Mouse (Mus musculus): ENCODE measurements around the gene Rnf222.
A peak's percentile ranks its signal among the peaks of the same experiment; 100 is the strongest.

The Rnf222 gene

DNA sequence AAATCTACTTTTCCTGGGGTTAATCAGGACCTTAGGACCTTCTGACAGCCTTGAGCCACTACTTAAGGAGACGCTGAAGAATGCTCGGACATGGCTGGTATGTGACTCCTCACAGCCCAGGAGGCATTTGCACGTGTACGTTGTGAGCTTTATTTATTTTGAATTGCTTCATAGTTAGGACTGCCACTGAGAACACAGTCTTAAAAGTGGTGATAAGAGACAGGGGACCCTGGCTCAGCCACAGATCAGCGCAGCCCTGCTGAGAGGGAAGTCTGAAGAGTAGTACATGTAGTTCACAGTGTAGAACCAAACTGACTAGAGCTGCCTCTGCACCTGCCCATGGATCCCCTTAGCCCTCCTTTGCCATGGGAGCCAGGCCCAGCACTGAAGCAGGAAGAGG, 3.5 kb downstream of the Rnf222 start:
- DNase-seq, result no peak

DNA sequence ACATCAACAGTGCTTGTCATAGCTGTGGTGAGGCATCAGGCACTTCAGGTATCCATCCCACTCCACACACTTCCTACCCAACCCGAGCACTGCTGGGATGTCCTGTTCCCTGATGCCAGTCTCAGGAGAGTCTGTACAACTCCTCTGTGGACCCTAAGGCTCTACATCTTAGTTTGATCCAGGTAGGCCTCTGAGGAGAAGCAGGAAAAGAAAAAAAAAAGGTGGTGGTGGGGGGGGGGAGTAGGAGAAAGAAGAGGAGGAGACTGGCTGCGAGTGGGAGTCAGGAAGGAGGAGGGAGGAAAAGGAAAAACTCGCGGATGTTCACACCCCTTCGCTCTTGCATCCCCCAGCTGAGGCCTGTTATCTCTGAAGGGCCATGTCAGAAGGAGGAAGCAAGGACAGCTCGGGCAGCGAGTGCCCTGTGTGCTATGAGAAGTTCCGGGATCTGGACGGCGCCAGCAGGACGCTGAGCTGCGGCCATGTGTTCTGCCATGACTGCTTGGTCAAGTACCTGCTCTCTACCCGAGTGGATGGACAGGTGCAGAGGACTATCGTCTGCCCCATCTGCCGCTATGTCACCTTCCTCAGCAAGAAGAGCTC, 4.0 kb downstream of the Rnf222 start:
- peak; percentile 37 for DNase-seq

DNA sequence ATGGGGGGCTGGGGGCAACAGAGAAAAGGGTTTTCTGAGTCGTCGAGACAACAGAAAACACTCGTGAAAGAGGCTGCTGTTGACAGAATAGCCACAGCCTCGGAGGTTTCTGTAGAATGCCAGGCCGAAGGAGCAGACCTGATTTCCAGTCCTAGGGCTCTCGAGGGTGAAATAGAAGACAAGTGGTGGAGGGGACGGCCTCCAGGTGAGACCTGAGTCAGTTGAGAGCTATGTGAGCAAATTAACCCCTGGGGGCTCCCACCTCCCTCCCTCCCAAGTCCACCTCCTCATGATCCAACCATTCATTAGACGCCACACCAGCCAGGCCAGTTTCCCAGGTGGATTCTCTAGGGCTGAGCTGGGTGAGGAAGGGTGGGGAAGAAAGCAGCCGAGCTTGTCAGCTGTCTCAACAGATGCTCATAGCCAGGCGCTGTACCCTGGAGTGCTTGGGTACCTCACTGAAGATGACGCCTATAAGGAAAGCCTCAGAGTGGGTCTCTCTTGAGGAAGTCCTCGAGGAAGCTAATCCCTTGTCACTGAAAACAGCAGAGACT, 5.6 kb downstream of the Rnf222 start:
- DNase-seq, result no peak

DNA sequence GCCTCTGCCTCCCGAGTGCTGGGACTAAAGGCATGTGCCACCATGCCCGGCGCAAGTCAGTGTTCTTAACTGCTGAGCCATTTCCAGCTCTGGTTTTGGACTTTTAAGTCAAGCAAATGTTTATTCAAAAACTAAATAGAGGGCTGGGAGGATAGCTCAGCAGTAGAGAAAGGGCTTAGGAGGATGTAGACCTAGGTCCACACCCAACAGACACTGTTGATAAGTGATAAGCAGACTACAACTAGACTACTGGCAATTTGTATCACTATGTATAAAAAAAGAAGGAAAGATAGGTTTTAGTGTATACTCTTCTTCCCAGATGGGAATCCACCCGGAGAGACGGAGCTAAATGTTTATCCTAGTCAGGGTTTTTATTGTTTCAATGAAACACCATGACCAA, 7.9 kb downstream of the Rnf222 start:
- no peak for DNase-seq

DNA sequence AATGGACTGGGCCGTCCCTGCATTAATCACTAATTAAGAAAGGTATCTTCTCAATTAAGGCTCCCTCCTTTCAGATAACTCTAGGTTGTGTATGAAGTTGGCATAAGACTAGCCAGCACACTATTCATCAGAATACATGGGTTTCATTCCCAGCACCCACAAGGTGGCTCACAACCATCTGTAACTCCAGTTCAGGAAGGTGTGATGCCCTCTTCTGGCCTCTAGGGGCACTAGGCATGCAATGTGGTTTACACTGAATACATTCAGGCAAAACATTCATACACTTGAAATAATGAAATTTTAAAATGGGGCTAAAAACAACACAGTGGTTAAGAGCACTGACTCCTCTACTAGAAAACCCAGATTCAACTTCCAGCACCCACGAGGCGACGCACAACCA, 8.8 kb downstream of the Rnf222 start:
- peak; percentile 54 for DNase-seq

DNA sequence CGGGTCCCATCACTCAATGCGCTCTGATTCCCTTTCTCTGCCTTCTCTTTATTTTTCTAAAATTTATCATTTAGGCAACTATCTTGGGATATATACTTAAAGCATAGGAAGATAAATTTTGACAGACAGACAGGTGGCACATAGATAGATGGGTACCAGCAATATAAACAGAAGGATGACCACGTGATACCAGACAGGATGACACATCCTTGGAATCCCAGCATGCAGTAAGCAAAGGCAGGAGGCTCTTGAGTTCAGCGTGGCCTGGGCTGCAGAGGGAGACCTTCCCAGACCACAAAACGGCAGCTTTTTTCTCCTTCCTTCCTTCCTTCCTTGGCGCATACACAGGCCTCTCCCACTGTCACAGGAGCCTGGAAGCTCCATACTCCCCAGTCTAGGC, 9.5 kb downstream of the Rnf222 start:
- DNase-seq, result no peak

DNA sequence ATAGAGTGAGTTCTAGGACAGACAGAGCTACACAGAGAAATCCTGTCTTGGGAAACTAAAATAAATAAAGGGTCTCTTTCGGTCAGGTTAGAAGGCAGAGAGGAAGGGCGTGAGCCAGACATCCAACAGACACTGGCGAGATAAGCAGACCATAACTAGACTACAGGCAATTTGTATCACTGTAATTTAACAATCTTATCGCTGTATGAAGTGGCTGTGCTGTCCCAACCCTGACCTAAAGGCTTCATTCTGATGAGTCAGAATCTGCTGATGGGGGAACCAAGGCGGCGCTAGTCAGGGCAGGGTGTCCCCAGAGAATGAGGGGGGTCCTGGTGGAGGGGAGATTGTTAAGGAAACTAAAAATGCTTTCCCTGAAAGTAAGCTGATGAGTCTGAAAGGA, 10.4 kb downstream of the Rnf222 start:
- no peak for DNase-seq

DNA sequence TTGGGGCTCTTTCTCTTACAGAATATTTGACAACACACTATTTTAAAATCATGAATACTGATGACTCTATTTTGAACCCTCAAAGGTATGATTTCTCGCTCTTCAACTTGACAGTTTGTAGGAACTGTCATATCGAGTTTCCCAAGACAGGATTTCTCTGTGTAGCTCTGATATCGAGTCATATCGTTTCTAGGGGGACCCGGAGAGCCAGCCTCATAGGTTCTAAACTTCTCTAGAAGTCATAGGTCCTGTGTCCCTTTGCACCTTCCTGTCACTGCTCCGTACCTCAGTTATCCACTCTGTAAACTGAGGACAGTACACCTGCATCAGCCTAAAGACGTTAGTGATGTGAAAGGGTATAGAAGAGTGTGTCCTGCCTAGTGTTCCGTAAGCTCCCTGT, 11.5 kb downstream of the Rnf222 start:
- DNase-seq, result no peak

DNA sequence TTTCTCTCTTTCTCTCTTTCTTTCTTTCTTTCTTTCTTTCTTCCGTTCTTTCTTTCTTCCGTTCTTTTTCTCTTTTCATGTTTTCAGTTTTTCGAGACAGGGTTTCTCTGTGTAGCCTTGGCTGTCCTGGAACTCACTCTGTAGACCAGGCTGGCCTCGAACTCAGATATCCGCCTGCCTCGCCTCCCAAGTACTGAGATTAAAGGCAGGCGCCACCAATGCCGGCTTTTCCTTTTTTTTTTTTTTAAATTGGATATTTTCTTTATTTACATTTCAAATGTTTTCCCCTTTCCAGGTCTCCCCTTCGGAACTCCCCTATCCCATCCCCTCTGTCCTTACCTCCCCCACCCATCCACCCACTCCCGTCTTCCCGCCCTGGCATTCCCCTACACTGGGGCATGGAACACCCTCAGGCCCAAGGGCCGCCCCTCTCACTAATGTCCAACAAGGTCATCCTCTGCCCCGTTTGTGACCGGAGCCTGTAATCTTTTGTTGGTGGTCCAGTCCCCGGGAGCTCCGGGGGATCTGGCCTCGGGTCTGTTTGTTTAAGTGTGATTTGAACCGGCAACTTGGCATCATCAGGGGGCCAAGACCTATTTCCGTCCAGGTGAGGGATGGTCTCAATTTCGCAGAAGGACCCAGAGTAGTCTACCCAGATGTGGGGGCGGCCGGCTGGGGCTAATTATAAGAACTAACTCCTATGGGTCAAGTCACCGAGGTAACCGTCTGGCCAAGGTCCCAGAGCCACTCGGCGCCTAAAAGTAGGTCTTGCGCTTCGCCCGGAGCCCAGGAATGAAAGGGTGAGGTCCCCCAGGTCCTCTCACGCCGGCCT, 12.4 kb downstream of the Rnf222 start:
- DNase-seq, result no peak

DNA sequence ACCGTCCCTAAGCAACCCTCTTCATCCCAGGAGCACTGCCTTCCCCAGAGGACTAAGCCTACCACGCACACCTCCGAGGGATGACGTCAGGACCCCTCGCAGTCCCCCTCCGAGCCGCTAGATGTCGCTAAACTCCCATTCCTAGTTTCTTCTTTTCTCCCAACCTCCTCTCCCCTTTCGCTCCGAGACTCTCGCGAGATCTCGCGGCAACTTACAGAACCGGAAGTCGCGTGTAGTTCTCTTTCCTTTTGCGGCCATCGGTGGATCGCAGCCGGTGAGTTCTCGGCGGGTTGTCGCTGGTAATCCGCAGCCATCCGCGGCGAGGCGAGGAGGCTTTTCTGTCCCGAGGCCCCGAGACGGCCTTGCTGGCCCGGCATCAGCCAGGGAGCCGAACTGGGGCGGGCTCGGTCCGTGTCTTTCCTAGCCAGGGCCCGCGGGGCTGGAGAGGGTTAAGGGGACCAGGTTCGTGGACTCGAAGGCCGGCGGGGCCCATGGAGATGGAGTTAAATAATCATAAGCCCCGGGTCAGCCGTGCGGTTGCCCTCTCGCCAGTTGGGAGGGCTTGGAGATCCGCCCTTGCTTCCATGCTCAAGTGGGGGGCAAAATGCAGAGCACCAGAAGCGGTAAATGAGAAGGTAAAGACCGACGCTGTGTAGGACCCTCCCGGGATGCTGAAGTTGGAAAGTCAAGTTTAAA, 13.1 kb downstream of the Rnf222 start, which contains the start of gene Rpl26:
Gene Rpl26 (plus strand): TSS at position 233 of the 696 bp plus-strand sequence.
- DNase-seq, result peak; percentile 99

DNA sequence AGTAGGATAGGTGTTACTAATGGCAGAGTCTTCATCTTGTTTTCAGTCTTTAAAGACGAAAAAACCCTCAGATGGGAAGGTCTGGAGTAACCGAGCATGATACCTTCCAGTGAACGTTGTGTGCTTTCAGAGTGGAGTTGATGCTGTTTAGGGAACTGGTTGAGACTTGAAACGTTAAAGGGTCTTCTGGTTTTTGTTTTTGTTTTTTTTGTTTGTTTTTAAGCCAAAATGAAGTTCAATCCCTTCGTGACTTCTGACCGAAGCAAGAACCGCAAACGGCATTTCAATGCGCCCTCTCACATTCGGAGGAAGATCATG, 13.7 kb downstream of the Rnf222 start:
- no peak for DNase-seq

DNA sequence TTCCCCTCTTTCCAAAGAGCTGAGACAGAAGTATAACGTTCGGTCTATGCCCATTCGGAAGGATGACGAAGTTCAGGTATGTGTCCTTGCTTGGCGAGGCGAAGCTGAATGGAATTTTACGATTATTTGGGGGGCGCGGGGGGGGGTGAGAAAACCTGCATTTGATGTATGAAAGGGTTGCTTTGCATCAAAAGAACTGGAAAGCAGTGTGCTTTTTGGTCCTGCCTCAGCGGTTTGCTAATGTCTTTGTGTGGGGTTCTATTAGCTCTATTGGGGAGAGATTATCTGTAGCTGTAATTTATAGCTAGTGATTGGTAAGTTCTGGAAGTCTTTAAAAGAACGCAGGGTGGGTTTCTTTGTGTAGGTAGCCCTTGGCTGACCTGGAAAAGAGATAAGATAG, 14.0 kb downstream of the Rnf222 start:
- DNase-seq, result no peak

DNA sequence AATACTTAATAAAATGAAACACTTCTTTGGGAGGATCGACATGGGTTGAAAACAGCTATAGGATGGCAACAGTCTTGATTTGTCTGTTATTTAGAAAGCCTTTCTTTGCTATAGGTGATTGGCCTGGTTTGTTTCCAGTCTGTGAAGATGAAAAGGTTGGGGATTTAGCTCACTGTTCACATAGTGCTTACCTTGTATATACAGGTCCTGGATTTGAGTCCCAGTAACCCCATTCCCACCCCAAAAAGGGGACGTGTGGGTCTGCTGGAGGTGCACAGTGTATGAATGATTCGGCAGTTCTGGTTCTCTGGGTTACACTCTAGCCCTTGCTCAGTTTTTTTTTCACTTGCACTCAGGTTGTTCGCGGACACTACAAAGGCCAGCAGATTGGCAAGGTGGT, 14.5 kb downstream of the Rnf222 start:
- no peak for DNase-seq

DNA sequence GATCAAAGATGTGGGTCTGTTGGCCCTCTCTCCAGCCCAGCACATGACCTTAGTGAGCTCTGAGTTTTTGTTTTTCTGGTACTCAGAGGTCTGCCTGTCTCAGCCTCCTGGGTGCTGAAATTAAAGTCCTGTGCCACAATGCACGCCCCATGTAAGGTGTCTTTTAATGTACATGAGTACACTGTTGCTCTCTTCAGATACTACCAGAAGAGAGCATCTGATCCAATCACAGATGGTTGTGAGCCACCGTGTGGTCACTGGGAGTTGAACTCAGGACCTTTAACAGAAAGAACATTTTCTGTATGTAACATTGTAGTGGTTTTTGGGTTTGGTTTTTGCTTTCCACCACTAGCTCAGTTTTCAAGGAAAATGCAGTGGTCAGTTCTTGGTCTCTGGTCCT, 15.4 kb downstream of the Rnf222 start:
- DNase-seq, result no peak

DNA sequence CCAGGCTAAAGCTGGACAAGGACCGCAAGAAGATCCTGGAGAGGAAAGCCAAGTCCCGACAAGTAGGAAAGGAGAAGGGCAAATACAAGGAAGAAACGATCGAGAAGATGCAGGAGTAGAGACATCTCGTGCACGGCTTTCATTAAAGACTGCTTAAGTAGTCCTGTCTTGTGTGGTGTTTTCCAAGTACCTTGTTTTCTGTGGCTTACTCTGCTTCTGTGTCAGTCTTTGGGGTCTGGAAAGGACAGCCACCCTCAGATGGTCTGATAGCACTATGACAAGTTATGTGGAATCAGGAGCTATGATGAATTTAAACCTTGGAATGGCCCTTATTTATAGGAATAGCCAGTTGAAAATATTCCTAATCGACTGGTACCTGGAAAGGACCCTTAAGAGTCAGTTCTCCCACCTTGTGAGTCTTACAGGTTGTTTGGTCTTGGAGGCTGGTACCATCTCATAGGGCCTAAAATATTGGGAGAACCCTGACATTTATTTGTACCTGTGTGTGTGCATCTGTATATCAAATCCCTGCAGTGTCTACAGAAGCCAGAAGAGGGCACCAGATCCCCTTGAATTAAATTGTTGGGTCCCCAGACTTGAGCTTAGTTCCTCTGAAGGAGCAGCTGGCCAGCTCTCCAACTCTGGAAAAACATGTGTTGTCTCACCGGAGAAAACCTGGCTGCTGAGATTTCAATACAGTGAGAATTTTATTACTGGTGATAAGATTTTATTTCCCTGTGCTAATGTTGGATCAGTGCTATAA, 16.2 kb downstream of the Rnf222 start:
- peak; percentile 89 for DNase-seq

DNA sequence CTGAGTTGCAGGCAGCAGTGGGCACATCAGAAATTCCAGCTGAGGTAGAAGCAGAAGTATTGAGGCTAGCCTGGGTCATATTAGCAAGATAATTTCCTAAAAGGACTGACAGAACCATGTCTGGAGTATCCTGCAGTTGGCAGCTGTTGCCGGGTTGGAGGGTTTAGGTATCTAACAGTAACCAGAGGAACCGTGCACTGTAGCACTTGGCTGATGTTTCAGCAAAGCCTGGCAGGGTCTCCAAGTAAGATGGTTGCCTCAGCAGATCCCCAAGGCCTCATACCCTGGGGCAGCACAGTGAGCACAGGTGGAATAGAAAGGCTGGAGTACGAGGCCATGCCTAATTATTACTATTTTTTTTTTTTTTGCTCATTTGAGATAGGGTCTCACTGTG, 16.8 kb downstream of the Rnf222 start:
- no peak for DNase-seq

DNA sequence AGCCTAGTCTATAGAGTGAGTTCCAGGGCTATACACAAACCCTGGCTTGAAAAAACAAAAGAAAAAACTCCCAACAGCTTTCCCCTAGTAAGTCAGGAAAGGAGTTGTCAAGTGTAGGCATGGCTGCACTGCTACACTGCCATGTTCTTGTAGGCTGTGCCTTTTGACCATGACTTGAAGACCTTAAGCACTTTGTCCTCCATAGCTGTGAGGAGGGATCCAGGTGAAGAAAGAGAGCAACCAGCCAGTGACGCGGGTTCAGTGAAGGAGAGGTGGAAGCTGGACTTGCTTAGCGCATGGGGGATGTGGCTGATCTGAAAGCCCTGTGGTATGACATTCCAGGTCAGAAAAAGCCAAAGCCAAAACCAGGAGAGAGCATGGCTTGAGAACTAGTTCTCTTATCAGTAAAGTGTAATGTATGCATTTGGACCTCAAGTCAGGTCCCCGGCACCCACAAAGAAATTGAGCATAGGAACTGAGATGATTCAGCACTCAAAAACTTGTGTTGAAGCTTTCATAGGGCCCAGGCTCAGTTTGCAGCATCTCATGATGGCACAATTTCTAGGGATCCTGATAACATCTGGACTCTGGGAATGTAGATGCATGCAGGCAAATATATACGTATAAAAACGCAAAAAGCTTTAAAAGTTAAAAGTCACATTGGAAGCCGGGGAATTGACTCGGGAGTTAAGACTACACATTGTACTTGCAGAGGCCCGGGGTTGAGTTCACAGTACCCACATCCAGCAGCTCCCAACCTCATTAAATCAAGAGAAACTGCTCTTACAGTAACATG, 17.5 kb downstream of the Rnf222 start:
- DNase-seq, result no peak

DNA sequence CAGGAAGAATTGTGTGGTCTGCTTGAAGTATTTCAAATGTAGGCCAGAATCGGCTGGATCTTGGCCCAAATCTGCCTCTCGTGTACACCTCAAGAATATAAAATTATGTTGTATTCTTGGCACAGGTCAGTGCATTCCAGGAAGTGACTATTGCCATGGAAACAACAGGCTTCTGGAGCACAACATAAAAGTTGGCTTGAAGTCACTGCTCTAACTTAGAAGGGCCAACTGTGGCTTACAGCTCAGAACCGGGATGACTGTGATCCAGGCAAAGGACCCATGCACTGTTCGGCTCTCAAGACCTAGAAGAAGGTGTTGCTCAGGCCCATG, 18.1 kb downstream of the Rnf222 start:
- peak; percentile 64 for DNase-seq

DNA sequence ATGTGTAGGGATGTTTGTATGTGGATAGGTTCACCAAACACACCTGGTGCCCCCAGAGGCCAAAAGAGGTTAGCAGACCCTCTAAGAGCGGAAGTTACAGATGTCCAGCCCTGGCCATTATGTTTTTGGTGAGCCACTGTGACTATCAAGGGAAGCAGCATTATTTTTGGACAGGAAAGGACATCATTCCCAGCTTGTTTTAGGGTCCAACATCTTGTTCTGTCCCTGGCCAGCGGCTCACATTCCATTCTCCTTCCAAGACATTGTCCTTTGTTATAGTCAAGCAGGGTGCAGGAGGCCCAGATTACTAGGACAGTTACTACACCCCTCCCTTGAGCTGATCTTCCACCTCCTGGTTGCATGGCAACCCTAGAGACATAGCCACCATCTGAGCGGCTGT, 18.9 kb downstream of the Rnf222 start:
- no peak for DNase-seq

DNA sequence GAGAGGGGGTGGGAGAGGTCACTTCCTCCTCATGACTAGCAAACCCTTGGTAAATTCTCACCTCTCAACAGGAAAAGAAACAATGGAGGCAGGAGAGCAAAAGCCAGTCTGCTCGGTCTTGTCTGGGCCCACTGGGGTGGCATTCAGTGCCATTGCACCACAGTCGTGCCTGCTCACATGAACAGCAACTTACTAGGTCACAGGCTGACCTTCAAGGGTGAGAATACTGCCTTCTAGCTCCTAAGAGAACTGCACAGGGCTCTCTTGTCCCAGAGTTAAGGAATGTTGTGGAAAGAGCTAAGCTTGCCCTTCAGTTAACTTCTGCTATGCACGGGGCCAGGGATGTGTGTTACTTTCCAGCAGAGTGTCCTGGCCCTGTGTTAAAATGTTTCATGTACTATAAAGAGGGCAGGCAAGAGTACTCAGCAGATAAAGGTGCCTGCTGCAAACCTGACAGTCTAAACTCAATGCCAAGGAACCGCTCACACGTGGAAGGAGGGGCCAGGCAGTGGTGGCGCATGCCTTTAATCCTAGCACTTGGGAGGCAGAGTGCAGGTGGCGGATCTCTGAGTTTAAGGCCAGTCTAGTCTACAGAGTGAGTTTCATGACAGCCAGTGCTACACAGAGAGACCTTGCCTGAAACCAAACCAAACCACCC, 20.6 kb downstream of the Rnf222 start:
- DNase-seq, result peak; percentile 39

DNA sequence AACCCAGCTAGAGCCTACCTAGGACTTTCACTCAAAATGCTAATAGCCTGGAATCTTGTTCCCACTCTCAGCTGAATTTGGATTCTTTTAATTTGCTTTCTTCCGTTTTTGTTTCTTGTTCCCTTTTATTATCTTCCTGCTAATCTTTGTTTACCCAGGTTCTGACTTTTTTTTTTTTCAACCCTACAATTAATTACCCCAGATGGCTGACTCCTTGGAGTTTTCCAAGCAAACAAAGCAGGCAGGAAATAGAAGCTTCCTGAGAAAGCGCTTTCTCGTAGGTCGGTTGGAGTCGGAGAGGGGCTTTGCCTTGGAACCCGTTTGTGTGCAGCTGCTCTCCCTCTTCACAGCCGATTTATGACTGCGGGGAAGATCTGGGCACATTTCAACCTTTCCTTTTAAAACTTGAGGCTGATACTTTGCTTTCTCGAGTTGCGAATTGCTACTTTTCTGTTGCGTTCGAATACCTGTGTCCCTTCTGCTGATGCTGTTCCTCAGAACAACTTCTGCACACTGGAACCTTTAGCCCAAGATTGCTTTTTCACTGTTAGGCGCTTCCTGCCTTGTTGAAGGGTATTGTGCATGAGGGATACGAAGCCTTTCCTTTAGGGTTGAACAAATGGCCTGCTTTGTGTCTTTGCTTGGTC, 23.3 kb downstream of the Rnf222 start:
- peak; percentile 69 for DNase-seq

Data from kidney, postnatal 14 days (tissue).